Mouse (Mus musculus) ovary, postnatal 14 days (tissue): ENCODE measurements around the gene Ppara.

ENCODE experiments used
- DNase-seq: peaks from one replicate; pipeline ENCODE4 v3.0.0; 2022; ENCODE audit warnings: low spot score

Gene Ppara

GRCm38 (mm10) chr15:85705013-85705528 is 29.7 kb upstream of the Ppara start:
- DNase-seq, result no peak

- no peak for DNase-seq
These were observed 29.0 kb upstream of the Ppara start for GRCm38 (mm10) chr15:85705566-85706332.

GRCm38 (mm10) chr15:85706527-85706926 is 28.3 kb upstream of the Ppara start:
- DNase-seq, result no peak

GRCm38 (mm10) chr15:85707017-85707416 is 27.8 kb upstream of the Ppara start:
- DNase-seq, result no peak

GRCm38 (mm10) chr15:85707458-85708030 is 27.2 kb upstream of the Ppara start:
- DNase-seq, result no peak

GRCm38 (mm10) chr15:85708217-85708616 is 26.6 kb upstream of the Ppara start:
- DNase-seq, result no peak

GRCm38 (mm10) chr15:85708843-85709242 is 25.9 kb upstream of the Ppara start:
- no peak for DNase-seq

- peak; percentile 89 for DNase-seq
These were observed 25.4 kb upstream of the Ppara start for GRCm38 (mm10) chr15:85709268-85709973.

- peak; percentile 80 for DNase-seq
These were observed 24.6 kb upstream of the Ppara start for GRCm38 (mm10) chr15:85710179-85710578.

- DNase-seq, result no peak
These were observed 23.9 kb upstream of the Ppara start for GRCm38 (mm10) chr15:85710641-85711580.

- no peak for DNase-seq
These were observed 22.1 kb upstream of the Ppara start for GRCm38 (mm10) chr15:85712565-85713168.

- no peak for DNase-seq
These were observed 21.4 kb upstream of the Ppara start for GRCm38 (mm10) chr15:85713417-85713816.

- DNase-seq, result no peak
These were observed 19.7 kb upstream of the Ppara start for GRCm38 (mm10) chr15:85715059-85715458.

GRCm38 (mm10) chr15:85716045-85716444 is 18.7 kb upstream of the Ppara start:
- peak; percentile 86 for DNase-seq

- no peak for DNase-seq
These were observed 18.2 kb upstream of the Ppara start for GRCm38 (mm10) chr15:85716591-85716990.

GRCm38 (mm10) chr15:85717008-85717407 is 17.8 kb upstream of the Ppara start:
- DNase-seq, result no peak

- no peak for DNase-seq
These were observed 17.0 kb upstream of the Ppara start for GRCm38 (mm10) chr15:85717800-85718199.

- no peak for DNase-seq
These were observed 15.8 kb upstream of the Ppara start for GRCm38 (mm10) chr15:85719017-85719416.

- no peak for DNase-seq
These were observed 14.4 kb upstream of the Ppara start for GRCm38 (mm10) chr15:85720366-85720841.

- no peak for DNase-seq
These were observed 10.3 kb upstream of the Ppara start for GRCm38 (mm10) chr15:85724271-85725165.
